Mouse (Mus musculus): Measurements from ENCODE around the gene Zer1.

Gene Zer1

DNA sequence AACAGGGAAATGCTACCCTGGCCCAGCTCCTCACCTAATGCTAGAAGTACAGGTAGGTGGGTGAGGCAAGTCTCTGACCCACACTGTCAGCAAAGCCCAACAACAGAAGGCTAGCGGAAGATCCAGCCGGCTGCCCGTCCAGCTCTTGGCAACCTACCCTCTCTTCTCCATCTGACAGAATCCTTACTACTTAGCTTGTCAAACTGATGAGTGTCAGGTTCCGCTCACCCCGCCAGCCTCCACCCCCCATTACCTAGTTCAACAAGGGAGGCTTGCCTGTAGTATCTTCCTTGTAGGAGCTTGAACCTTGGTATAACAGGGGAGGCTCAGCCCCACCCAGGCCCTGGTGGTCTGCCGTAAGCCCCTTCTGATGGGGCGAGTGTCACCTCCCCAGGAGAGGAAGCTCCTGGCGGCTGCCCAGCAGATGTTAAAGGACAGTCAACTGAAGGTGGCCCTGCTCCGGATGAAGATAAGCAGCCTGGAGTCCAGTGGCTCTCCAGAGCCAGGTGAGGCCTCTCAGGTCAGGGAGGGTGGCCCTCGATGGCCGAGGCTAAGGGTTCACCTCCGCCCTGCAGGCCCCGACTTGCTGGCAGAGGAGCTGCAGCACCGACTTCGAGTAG is 44.1 kb downstream of the Zer1 start:
- in situ Hi-C loops (cut with MboI, MseI): loop anchor here (5.0 to 25.0 kb wide), 2 partner anchors 33 to 1382 kb away; partner anchors contain the start of genes Ass1 and Wdr34

DNA sequence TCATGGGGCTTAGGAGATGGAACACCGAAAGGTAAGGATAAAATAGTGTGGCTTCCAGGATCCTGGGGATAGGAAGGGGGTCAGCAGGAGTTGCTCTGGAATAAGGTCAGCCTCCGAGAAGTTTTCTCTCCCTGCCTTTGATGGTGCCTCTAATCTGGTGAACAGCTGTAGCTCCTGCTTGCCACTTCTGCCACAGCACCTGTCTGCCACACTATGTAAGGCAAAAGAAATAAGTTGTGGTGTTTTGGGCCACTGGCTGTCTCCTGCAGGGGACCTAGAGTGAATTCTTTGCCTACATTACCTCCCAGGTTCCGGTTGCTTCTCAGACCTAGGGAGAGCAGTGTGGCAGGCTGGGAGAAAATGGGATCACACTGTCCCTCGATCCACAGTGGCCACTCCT is 45.6 kb downstream of the Zer1 start:
- in situ Hi-C loops (cut with MboI, MseI): loop anchor here (25.0 kb wide), 1 partner anchor 1384 kb away; the partner anchor contains the start of gene Ass1

DNA sequence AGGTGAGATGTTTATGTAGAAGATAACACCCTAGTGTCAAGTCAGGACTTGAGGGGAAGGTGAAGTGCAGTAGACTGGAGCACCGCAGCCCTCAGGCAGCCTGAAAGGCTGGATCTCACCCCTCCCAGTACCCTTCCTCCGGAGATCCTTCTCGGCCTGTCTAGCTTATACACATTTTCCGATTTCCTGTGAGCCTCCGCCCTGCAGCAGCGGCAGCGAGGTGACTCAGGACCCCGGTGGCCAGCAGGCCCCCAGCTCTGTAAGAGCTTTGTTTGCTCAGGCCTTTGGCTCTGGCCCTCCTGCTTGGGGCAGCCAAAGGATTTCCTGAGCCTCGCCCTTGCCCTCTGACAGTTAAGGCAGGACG is 46.1 kb downstream of the Zer1 start:
- in situ Hi-C loops (cut with MboI, MseI): loop anchor here (25.0 kb wide), 1 partner anchor 1384 kb away; the partner anchor contains the start of gene Ass1

DNA sequence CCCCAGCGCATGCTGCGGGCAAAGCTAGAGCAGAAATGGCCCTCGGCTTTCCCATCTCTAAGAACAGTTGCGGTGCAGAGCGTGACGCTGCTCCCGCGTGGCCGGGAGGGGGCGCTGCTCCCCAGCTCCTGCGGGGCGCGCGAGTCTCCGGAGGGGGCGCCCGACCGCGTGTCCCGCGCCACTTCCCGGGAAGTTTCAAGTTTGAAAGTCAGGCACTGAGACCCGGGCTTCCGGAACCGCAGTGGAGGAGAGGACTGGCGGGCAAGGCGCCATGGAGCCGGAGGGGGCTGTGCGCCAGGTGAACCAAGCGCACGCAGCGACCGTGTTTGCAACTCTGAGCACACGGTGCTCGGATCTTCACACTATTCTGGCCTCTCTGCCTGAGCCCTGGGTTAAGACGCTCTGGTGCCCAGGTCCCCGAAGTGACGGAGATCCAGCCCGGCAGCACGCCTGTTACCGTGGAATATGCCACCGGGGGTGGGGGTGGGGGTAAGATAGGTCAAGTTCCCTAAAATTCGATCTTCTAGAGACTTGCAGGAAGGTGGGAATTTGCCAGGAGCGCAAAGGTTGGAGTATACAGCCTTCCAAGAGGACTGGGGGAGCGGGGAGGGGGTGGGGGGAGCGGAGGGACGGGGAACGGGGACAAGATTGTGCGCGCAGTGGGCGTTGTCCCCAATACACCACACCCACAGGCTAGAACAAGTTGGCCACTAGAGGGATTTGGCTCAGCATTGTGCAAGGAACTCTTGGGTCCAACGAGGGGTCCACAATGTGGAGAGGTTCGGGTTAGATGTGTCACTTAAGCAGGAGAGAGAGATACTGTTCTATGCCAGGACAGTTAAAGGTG is 46.7 kb downstream of the Zer1 start, which contains the start of gene Pkn3:
Gene Pkn3 (plus strand): TSS at position 183 of the 847 bp plus-strand sequence.
- in situ Hi-C loops (cut with MboI, MseI): loop anchor here (25.0 kb wide), 1 partner anchor 1385 kb away; the partner anchor contains the start of gene Ass1

DNA sequence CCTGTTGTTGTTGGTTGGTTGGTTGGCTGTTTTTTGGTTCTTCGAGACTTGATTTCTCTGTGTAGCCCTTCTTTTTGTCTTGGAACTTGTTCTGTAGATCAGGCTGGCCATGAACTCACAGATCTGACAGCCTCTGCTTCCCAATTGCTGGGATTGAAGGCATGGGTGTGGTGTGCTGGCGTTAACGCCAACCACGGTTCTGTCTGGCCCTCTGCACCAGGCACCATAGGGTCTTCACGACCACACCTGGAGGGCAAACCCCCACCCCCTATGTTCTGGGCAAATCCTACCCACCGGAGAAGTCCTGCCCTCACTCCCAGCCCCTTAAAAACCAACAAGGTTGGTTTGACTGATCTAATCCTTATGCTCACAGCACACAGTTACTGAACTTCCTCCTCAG is 47.4 kb downstream of the Zer1 start:
- in situ Hi-C loops (cut with MboI, MseI): loop anchor here (25.0 kb wide), 1 partner anchor 1385 kb away; the partner anchor contains the start of gene Ass1

DNA sequence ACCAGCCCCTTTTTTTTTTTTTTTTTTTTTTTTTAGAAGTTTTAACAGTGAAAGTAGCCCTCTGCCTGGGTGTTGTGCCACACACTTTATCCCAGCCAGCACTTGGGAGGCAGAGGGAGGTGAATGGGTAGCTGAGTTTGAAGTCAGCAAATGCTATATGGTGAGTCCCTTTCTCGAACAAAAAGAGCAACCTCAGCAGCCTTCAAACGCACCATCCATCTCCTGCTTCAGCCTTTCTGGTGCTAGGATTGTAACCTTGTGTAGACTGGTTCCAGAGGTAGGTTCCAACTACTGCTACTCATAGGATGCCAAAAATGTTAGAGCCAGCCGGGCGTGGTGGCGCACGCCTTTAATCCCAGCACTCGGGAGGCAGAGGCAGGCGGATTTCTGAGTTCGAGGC is 47.9 kb downstream of the Zer1 start:
- in situ Hi-C loops (cut with MboI, MseI): loop anchor here (25.0 kb wide), 1 partner anchor 1386 kb away; the partner anchor contains the start of gene Ass1

DNA sequence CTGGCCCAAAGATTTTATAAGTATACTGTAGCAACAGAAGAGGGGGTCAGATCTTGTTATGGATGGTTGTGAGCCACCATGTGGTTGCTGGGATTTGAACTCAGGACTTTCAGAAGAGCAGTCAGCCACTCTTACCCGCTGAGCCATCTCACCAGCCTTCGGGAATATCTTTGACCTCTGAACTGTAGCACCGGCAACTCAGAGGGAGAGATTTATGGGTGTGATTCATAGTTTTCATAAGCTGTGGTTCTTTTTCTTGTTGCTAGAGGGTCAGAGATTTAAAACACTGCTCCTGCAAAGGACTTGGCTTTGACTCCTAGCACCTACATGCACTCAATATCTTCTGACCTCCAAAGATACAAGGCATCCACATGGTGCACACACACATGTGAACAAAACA is 48.8 kb downstream of the Zer1 start:
- in situ Hi-C loops (cut with MboI, MseI): loop anchor here (25.0 kb wide), 1 partner anchor 1387 kb away; the partner anchor contains the start of gene Ass1

DNA sequence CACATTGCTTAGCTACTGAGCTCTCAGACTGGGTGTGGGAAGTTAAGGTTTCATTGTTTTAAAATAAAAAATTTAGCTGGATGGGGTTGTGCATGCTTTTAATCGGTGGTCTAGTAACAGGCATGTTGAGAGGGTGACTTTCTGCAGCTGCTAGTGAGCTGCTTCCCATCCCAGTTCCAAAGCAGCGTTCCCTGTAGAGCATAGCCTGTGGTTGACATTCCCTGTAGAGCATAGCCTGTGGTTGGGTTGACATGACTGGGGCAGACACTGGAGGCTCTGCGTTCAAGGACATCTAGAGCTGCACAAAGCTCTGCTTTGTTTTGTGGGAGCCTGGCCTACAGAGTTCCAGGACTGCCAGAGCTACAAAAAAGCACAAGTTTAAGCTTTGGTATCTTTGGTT is 51.1 kb downstream of the Zer1 start:
- in situ Hi-C loops (cut with MboI, MseI): no loop called here

DNA sequence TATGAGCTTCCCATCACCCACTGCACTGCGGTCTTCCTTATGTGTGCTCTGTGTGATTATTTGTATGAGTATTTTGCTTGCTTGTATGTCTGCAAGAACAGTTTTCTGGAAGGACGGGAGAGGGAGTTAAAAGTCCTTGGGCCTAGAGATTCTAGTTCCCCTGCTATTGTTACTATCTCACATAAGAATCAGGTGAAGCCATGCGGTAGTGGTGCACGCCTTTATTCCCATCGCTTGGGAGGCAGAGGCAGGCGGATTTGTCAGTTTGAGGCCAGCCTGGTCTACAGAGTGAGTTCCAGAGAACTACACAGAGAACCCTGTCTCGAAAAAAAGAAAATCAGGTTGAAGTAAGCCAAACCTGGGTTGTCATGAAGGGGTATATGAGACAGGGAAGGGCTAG is 51.5 kb downstream of the Zer1 start:
- in situ Hi-C loops (cut with MboI, MseI): no loop called here

DNA sequence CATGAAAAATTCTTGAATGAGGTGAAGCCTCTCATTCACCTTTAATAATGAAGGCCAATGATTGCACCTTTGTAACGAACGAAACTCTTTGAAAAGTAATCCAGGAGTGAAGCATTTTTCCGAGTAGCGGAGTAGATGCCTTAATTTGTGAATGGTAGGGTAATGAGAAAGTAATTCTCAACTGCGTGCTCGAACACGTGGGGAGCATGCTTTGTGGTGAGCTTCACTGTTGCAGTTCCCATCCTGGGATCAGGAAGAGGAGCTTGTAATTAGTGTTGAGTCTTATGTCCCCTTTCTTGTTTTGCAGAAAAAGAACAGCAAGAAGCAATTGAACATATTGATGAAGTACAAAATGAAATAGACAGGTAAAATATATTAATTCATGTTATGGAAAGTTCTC is 56.4 kb downstream of the Zer1 start:
- in situ Hi-C loops (cut with MboI, MseI): no loop called here

DNA sequence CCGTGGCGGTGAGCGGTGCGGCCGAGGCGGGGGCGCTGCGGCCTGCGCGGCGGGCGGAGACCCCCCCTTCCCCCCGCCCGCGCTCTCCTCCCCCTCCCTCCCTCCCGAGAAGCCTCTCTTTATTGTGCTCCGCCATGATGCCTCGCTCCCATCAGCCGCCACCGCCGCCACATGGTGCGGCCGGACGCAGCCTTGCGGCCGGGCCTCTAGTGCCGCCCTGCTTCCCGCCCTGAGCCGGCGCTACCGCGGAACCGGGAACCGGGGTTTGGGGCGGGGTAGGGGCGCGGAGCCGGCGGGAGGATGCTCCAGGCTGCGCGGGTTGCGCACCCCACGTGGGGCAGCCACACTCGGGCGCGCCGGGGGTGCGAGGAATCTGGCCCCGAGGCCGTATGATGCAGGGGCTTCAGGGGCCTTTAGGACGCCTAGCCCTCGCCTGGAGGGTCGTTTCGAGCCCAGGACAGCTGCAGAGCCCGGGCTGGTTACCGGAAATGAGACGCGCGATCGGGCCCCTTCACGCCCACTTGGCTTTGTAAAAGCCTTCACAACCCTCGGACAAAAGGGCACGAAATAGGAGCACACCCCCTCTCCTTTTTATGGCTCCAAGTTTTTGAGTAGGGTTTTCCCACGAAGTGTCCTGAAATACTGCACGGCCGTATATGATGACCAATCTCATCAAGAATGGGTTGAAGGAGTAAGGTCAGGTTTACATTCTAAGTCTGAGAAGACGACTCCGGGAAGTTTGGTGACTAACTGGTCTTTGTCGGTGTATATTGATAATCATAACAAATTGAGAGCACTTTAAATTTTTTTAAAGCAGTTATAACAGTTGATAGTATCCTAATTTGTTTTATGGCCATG is 57.1 kb downstream of the Zer1 start:
- in situ Hi-C loops (cut with MboI, MseI): no loop called here

DNA sequence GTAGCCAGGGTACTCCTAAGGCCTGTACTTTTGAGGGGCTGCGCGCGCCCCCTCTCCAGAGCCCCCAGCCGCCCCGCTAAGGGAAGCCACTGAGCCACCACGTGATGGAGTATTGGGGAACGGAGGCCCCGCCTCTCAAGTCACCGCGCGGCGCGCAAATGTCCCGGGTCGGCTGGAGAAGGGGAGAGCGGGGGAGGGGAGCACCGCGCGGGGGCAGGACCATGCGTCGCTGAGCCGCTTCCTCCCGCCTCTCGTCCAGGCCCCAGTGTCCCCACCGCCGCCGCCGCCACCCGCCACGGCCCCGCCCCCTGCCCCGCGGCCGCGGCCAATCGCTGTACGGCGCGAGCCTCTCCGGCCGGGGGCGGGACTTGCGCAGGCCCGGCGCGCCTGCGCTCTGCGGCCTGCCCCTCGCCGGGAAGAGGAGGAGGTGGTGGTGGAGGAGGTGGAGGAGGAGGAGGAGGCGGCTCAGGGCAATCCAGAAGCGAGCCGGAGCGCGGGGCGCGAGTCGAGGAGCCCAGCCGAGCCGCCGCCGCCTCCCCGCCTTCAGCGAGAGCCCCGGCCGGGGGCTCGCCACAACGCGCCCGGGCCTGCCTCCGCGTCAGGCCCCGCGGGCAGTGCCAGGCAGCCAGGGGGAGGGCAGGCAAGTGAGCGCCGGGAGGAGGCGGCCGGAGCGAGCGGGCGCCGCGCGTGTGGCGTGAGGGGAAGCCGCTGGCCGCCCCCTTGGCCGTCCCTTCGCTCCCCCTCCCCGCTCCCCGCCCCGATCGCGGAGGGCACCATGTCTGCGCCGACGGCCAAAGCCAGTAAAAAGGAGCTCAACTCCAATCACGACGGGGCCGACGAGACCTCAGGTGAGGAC is 58.1 kb downstream of the Zer1 start:
- in situ Hi-C loops (cut with MboI, MseI): no loop called here

DNA sequence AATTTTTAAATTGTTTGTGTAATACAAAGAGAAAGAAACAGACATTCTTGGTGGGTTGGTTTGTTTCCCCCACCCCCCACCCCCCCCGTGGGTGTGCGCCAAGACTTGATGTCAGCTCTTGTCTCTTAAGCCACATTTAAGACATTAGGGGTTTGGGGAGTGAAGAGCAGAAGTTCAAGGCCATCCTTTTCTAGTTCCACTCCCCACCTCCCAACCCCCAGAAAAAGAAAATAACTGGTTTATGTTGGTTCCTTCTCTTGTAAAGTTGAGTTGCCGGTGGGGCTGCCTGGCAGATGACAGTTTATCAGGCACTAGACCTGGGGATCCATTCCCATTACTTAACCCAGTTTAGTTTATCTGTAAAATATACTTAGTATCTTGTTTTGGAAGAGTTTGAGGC is 60.1 kb downstream of the Zer1 start:
- in situ Hi-C loops (cut with MboI, MseI): no loop called here

DNA sequence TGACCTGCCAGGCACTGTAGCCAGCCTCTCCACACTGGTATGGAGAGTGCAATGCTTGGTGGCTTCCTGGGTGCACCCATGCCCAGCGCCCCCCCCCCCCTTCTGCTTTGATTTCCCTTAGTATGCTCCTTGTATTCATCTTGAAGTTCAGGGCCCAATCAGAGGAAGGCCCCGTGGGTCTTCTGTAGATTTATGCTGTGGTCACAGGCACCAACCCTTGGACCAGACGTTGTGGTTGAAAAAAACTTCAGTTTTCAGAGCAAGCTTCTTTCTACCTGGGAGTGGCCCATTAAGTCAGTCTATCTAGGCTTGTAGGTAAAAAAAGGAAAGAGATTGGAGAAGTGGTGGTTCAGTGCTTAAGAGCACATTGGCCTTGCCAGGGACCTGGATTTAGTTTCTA is 60.6 kb downstream of the Zer1 start:
- in situ Hi-C loops (cut with MboI, MseI): no loop called here

DNA sequence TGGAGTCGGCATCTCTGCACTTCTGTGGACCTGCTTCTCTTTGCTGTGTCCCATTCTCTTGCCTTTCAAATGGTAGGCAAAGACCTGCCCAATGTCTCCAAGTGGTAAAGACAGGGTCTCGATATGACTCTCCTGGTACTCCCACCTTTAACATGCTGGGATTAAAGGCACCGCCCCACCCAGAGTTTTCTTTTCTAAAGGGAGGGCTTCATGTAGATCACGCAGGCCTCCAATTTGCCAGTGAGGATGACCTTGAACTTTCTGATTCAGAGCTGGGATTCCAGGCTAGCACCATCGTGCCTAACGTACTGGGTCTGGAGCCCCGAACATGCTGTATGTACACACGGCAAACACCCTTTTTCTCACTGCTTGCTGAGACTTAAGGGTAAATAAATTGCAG is 61.1 kb downstream of the Zer1 start:
- in situ Hi-C loops (cut with MboI, MseI): no loop called here

DNA sequence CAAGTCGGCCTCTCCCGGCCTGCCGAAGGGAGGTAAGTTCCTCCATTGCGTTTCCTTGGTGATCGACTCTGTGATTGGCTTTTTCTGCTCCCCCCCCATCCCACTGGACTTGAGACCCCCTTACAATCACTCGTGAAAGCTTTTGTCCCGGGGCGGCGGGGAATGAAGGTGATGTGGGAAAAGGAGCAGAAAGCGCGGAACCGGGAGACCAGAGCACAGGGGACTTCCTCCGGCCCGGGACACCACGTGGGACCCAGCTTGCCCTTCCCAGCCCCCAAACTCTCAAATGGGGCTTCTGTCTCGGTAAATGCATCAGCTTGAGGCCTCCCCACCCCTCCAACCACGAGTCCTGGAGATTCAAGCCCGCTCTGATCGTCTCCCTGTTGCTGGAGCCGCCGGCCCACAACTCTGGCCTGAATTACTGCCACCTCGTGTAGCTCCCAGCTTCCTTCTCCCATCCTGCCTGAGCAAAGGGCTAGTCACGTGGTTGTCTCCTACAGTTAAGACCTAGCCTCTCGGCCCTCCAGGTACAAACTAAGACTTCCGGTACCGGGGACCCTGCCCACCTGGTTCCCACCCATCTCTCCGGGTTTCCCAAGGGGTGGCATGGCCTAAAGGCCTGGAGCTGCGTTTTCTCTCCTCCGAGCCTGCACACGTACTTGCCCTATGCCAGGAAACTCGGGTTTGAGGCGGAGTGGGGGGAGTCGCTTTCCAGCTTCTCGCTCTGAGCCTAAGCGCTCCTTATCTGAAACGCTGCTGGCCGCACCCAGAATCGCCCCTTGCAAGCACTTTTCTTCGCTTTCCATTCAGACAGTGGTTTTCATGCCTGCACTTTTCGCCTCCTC is 61.9 kb downstream of the Zer1 start:
- in situ Hi-C loops (cut with MboI, MseI): no loop called here

DNA sequence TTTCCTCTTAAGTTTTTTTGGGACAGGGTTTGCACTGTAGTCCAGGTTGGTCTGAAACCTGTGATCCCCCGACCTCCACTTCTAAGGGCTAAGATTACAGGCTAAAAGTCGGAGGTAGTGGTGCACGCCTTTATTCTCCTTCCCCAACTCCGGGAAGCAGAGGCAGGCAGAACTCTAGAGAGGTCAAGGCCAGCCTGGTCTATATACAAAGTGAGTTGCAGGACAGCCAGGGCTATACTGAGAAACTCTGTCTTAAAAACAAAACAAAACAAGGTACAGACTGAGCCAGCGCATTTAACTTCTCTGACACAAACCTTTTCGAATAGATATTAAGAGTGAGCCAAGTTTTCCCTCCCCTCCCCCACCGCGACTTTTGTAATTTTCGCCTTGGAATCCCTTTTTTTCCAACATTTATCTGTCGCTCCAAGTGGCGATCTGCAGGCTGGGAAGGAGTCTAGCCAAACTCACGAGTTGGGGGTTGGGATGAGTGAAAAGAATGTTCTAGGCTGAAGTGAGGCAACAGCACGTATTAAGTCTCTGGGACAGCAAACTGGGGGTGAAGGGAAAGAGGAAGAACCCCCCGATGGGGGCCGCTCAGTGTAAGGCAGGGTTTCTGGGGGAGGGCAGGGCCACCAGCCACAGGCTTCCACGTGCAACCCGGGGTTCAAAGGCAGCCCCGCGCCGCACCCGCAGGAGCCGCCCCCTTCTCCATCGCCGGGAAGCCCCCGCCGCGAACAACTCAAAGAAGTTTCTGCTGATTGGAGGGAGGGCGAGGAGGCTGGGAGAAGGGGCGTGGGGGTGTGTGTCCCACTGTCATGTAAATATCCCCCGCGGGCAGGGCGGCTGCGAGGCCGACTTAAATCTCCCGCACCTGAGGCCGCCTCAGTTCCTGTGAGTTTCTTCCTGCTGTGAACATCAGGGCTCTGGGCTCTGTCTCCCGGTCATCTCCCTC is 62.9 kb downstream of the Zer1 start:
- in situ Hi-C loops (cut with MboI, MseI): no loop called here

DNA sequence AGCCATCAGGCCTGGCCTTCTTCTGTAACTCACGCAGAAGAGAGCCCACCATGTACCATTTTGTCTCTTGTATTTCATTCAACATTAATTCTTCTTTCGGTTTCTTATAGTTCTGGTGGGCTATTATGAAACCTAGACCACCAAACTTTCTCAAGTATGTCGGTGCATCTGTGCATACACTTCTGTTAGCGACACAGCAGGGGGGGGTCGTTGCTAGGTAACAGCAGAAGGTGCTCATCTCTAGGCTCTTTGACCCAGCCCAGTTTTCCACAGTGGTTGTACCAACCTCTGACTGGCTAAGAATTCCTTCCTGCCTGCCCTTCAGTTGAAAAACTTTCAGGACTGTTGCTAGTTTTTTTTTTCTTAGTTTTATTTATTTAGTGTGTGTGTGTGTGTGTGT is 66.0 kb downstream of the Zer1 start:
- in situ Hi-C loops (cut with MboI, MseI): no loop called here

All from regulatory T cell (primary cell).